Mouse (Mus musculus) midbrain, embryonic 14.5 days (tissue): ENCODE measurements around the gene Tbx1. TPM values are rescaled to one million over a fixed set of nuclear protein-coding genes. Genes with fewer than 3 reads are reported as not detected.
A peak's percentile ranks its signal among the peaks of the same experiment; 100 is the strongest.

ENCODE experiments used
- ATAC-seq: fragments of 200-750 bp; cut with Nextera tagmentation; 2 replicates; pipeline ENCODE4 v1.8.0; 2017; ENCODE audit warnings: moderate number of reproducible peaks, moderate library complexity; ENCODE audit not compliant: low FRiP score, low TSS enrichment
- DNase-seq: peaks from one replicate; pipeline ENCODE4 v3.0.0-alpha.2; 2015
- H3K27ac ChIP-seq: fragments of 300-500 bp; sonication (generic); replicated peaks from 2 replicates; pipeline ENCODE4 v1.5.1; 2014; ENCODE audit warnings: mild to moderate bottlenecking, low read depth, low read length, moderate library complexity
- H3K27me3 ChIP-seq: fragments of 300-500 bp; sonication (generic); 2 replicates; pipeline ENCODE4 v1.6.1; 2014; ENCODE audit warnings: low read length, control low read depth, mixed read lengths; ENCODE audit not compliant: control insufficient read depth, insufficient read depth
- H3K36me3 ChIP-seq: fragments of 300-500 bp; sonication (generic); 2 replicates; pipeline ENCODE4 v1.6.1; 2014; ENCODE audit warnings: low read length, control low read depth; ENCODE audit not compliant: control insufficient read depth, insufficient read depth
- H3K4me1 ChIP-seq: fragments of 300-500 bp; sonication (generic); 2 replicates; pipeline ENCODE4 v1.6.1; 2014; ENCODE audit warnings: mild to moderate bottlenecking, antibody characterized with exemption, low read length, control low read depth; ENCODE audit not compliant: control insufficient read depth, insufficient read depth
- H3K4me2 ChIP-seq: fragments of 300-500 bp; sonication (generic); 2 replicates; pipeline ENCODE4 v1.6.1; 2014; ENCODE audit warnings: mild to moderate bottlenecking, low read length, moderate library complexity
- H3K4me3 ChIP-seq: fragments of 300-500 bp; sonication (generic); replicated peaks from 2 replicates; pipeline ENCODE4 v1.5.1; 2014; ENCODE audit warnings: low read depth, low read length
- H3K9ac ChIP-seq: fragments of 300-500 bp; sonication (generic); replicated peaks from 2 replicates; pipeline ENCODE4 v1.6.1; 2014; ENCODE audit warnings: mild to moderate bottlenecking, low read length, moderate library complexity
- H3K9me3 ChIP-seq: fragments of 300-500 bp; sonication (generic); 2 replicates; pipeline ENCODE4 v1.6.1; 2016; ENCODE audit warnings: low read length, control low read depth, mixed read lengths; ENCODE audit not compliant: control insufficient read depth
- WGBS: fragments of 180-500 bp; shearing (Covaris S2); extraction: QIAGEN DNeasy Blood & Tissue Kit; methylation state at CpG from one replicate; pipeline ENCODE4 v1.1.7; 2014; 5-methylcytosine and 5-hydroxymethylcytosine counted together
- polyA plus RNA-seq: library from polyadenylated mRNA; unstranded; fragments of >200 nt; fragmentation: Nextera tagmentation; extraction: Ambion mirVana; gene quantifications from 2 replicates; pipeline ENCODE4 v1.2.1, GENCODE M21; 2014

Tbx1 gene
- polyA plus RNA-seq, 1 experiment from 2014 or later: 0.34 TPM

DNA sequence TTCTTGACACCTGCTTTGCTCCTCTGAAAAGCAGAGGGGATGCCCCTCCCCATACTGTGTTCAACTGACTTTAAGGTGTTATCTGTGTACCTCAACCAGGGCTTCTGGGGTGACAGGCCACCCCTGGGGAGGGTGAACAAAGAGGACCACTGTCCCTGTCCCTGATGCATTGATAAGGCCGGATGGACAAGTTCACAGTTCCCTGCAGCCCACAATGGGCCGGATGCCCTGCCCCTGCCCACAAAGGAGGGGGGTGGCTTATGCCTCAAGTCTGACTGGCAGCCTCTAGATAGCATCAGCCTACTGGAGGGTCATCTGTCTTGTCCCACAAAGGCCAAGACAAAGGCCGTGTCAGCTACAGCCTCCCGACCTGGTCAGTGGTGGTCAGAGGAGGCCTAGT is 28.6 kb upstream of the Tbx1 start:
- no peak overlapping the region for H3K4me2 ChIP-seq
- H3K27ac ChIP-seq: no peak overlapping the region
- H3K4me1 ChIP-seq: peaks cover 9% of the 10 kb centered on the region; the same call in 1 of the 2 replicates
- DNase-seq (no peak), ATAC-seq (no peak)
- 21% methylated on average over 4 of the region's 4 CpGs for WGBS
- no peak overlapping the region for H3K4me3 ChIP-seq
- no peak overlapping the region for H3K9ac ChIP-seq
- no peaks in the 10 kb centered on the region for H3K9me3 ChIP-seq
- H3K27me3 ChIP-seq: peaks cover 68% of the 10 kb centered on the region
- H3K36me3 ChIP-seq: peaks cover 38% of the 10 kb centered on the region

DNA sequence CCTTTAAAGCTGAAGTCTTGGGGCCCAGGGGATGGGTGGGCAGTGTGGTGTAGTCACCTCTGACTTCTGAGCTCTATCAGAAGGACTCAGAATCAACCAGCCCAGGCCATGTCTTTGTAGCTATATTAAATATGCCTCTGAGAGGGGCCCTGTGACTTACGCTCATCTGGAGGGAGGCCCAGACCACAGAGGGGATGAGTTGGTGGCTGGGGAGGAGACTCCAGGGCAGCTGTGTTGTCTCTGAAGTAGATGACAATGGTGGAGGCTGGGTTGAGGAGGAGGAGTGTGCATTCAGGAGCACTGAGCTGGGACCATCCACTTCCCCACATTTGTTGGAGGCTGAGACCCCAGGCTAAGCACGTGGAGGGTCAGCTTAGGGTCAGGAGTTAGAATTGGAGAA is 27.8 kb upstream of the Tbx1 start:
- no peak overlapping the region for H3K27ac ChIP-seq
- DNase-seq: no peak

DNA sequence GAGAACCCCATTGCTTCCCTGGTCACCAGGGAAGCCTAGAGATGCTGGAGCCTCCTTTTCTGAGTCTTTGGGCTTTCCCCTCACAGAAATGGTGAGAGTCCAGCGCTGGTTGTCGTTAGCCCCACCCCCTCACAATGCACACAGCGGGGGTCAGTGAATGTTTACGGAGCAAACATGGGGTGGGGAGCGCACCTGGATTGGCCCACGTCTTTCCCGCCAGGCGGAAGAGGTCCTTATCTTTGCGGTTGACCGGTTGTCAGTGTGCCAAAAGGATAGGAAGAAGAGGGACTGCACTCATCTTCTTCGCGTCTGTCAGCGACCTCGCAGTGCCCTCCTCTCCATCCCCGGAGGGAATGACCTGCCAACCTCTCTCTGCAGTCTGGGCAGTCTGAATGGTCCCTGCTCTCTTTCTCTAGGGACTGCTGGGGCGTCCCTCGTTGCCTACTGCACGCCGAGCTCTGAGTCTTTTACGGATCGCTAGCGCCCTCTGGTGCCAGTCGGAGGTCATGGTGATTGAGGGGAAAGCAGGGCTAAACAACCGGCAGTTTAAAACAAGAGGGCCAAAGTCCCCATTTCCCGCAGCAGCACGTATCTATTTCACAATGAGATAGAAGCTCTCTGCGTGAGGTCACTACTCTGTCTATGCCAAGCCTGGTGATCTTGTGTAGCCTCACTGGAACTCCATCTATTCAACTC is 27.0 kb upstream of the Tbx1 start:
- DNase-seq (peak; percentile 95), ATAC-seq (peak; percentile 51)
- Histone ChIP-seq H3K4me1 (peaks cover 9% of the 10 kb centered on the region; the same call in 1 of the 2 replicates), H3K9me3 (no peaks in the 10 kb centered on the region), H3K36me3 (peaks cover 22% of the 10 kb centered on the region), H3K27me3 (peaks cover 52% of the 10 kb centered on the region), H3K9ac (no peak overlapping the region), H3K4me3 (peak overlapping the region; percentile 23), H3K27ac (no peak overlapping the region), H3K4me2 (peak overlapping the region; percentile 52)
- WGBS: 2% methylated on average over 27 of the region's 27 CpGs

More for the DNA sequence above, 27.8 kb upstream of the Tbx1 start:
- H3K4me3 ChIP-seq: no peak overlapping the region
- H3K27me3 ChIP-seq: peaks cover 60% of the 10 kb centered on the region
- no peaks in the 10 kb centered on the region for H3K9me3 ChIP-seq
- WGBS: 39% methylated on average over 2 of the region's 2 CpGs
- peaks cover 30% of the 10 kb centered on the region for H3K36me3 ChIP-seq
- no peak overlapping the region for H3K9ac ChIP-seq
- H3K4me2 ChIP-seq: no peak overlapping the region
- ATAC-seq: no peak
- peaks cover 9% of the 10 kb centered on the region; the same call in 1 of the 2 replicates for H3K4me1 ChIP-seq

DNA sequence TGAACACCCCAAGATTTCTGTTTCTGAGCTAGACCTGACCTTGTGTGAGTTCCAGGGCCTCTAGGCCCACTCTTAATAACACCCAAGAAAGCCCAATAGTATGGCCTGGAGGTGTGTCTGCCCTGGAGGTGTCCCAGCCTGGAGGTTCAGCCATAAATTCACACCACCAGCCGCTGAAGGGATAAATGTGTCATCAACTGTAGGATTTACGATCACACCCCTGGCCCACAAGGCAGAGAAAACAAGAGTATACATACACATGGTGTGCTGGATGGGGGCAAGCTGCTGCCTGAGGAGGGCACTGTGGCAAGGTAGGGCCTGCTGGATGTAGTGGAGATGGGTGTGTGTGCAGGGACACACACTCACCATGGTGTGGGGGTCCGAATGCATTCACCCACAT is 22.8 kb upstream of the Tbx1 start:
- Histone ChIP-seq H3K9ac (no peak overlapping the region), H3K36me3 (no peaks in the 10 kb centered on the region), H3K4me1 (no peaks in the 10 kb centered on the region), H3K27me3 (peaks cover 10% of the 10 kb centered on the region), H3K4me2 (no peak overlapping the region), H3K9me3 (no peaks in the 10 kb centered on the region), H3K27ac (no peak overlapping the region), H3K4me3 (no peak overlapping the region)
- DNase-seq (no peak), ATAC-seq (no peak)
- WGBS: 95% methylated on average over 3 of the region's 3 CpGs

DNA sequence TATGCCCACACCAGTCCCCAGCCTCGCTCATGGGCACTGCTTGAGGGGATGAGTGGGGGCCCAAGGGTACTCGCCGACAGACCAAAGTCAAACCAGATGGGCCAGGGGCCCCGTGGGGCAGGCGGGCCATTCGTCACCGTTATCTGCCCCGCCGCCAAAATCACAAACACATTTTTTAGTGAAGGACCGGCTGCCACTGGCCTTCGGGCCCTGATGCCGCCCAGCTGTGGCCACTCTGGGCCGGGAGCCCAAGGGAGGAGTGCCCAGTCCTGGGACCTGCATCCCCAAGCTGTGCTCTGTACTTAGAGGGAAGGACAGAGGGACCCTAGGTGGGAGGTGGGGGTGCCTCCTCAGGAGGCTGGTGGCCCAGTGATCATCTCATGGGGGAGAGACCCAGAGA is 21.3 kb upstream of the Tbx1 start:
- no peak overlapping the region for H3K9ac ChIP-seq
- no peak overlapping the region for H3K4me3 ChIP-seq
- ATAC-seq (no peak), DNase-seq (no peak)
- no peak overlapping the region for H3K4me2 ChIP-seq
- no peak overlapping the region for H3K27ac ChIP-seq
- no peaks in the 10 kb centered on the region for H3K9me3 ChIP-seq
- 83% methylated on average over 13 of the region's 13 CpGs for WGBS
- H3K27me3 ChIP-seq: peaks cover 9% of the 10 kb centered on the region; the same call in 1 of the 2 replicates
- H3K36me3 ChIP-seq: no peaks in the 10 kb centered on the region
- H3K4me1 ChIP-seq: no peaks in the 10 kb centered on the region

GRCm38 (mm10) chr16:18609099-18609498 is 18.6 kb upstream of the Tbx1 start:
- H3K27me3 ChIP-seq: peaks cover 3% of the 10 kb centered on the region; the same call in 1 of the 2 replicates
- 81% methylated on average over 2 of the region's 2 CpGs for WGBS
- no peak overlapping the region for H3K27ac ChIP-seq
- no peak overlapping the region for H3K4me2 ChIP-seq
- no peak overlapping the region for H3K4me3 ChIP-seq
- DNase-seq: no peak
- no peak overlapping the region for H3K9ac ChIP-seq
- no peaks in the 10 kb centered on the region for H3K36me3 ChIP-seq
- H3K9me3 ChIP-seq: no peaks in the 10 kb centered on the region
- no peak for ATAC-seq
- H3K4me1 ChIP-seq: no peaks in the 10 kb centered on the region

DNA sequence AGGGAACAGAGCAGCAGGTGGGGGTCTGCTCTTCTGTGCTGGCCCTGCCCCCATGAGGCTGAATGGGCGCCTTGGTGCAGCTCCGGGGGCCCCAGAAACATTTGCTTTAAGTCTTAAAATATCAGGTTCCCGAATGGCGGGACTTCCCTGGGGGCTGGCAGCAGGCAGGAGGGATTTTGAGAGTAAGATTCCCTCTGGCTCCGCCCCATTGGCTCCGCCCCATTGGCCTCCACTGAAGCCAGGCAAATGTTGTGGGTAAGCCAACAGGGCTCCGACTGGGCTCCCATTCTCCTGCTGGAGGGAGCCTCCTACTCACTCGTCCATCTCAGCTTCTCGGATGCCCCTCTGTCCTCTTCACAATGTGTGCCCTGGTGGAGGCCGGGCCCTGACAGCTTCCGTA is 17.8 kb upstream of the Tbx1 start:
- Histone ChIP-seq H3K36me3 (no peaks in the 10 kb centered on the region), H3K4me3 (no peak overlapping the region), H3K4me2 (no peak overlapping the region), H3K27me3 (peaks cover 3% of the 10 kb centered on the region; the same call in 1 of the 2 replicates), H3K9me3 (no peaks in the 10 kb centered on the region), H3K4me1 (no peaks in the 10 kb centered on the region), H3K27ac (no peak overlapping the region), H3K9ac (no peak overlapping the region)
- no peak for DNase-seq
- ATAC-seq: no peak
- whole genome bisulfite sequencing: 5% methylated on average over 11 of the region's 11 CpGs

DNA sequence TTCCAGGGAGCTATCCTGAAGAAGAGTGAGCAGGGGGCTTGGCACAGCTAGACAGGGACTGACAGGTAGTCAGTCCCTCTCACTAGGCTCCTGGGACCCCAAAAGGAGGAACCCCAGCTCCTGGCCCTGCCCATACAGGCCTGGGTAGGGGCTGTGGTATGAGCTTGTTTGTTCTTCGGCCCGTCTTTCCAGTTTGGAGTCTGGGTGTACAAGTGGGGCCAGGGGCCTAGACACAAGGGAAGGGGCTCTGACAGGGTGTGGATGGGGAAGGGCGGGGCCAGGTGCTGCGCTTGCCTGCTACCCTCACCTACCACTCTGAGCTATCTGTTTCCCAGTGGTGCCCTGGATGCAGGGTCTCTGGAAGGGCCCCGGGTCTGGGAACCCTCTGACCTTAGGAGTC is 15.2 kb upstream of the Tbx1 start:
- DNase-seq: no peak
- H3K9me3 ChIP-seq: no peaks in the 10 kb centered on the region
- H3K36me3 ChIP-seq: no peaks in the 10 kb centered on the region
- no peak overlapping the region for H3K27ac ChIP-seq
- WGBS: 81% methylated on average over 5 of the region's 5 CpGs
- ATAC-seq: no peak
- no peak overlapping the region for H3K9ac ChIP-seq
- no peak overlapping the region for H3K4me2 ChIP-seq
- no peaks in the 10 kb centered on the region for H3K4me1 ChIP-seq
- no peak overlapping the region for H3K4me3 ChIP-seq
- H3K27me3 ChIP-seq: peaks cover 3% of the 10 kb centered on the region; the same call in 1 of the 2 replicates

- no peaks in the 10 kb centered on the region for H3K9me3 ChIP-seq
- no peak overlapping the region for H3K27ac ChIP-seq
- H3K27me3 ChIP-seq: peaks cover 3% of the 10 kb centered on the region; the same call in 1 of the 2 replicates
- no peak overlapping the region for H3K9ac ChIP-seq
- DNase-seq (no peak), ATAC-seq (no peak)
- WGBS: 68% methylated on average over 8 of the region's 8 CpGs
- no peaks in the 10 kb centered on the region for H3K4me1 ChIP-seq
- H3K4me2 ChIP-seq: no peak overlapping the region
- no peaks in the 10 kb centered on the region for H3K36me3 ChIP-seq
- no peak overlapping the region for H3K4me3 ChIP-seq
Observed at GRCm38 (mm10) chr16:18604267-18604701, 13.8 kb upstream of the Tbx1 start.
